Mouse (Mus musculus): ENCODE measurements around the gene Gm43064. TPM values are rescaled to one million over a fixed set of nuclear protein-coding genes. Genes with fewer than 3 reads are reported as not detected.
"Not testable (repeated sequence)": the region's sequence is repeated elsewhere in the genome, so short reads cannot be mapped to it uniquely, and the experiment has no call there.

Gene Gm43064
- polyA plus RNA-seq, 1 experiment from 2014 or later = 0.30 TPM

- Histone ChIP-seq H3K9me3 (ENCODE audit: control insufficient read depth, low read length) (no peaks in the 10 kb centered on the region), H3K4me2 (replicated peaks; ENCODE audit: low read depth) (peak within 1 kb of the TSS; percentile 76), H3K9ac (ENCODE audit: low read length) (peak within 1 kb of the TSS; percentile 94), H3K27ac (replicated peaks) (peak within 1 kb of the TSS; percentile 96), H3K36me3 (ENCODE audit: control insufficient read depth, insufficient read depth, low read length) (no peaks in the 10 kb centered on the region), H3K4me3 (ENCODE audit: low read depth, low read length) (peak within 1 kb of the TSS; percentile 94), H3K4me1 (replicated peaks; ENCODE audit: control insufficient read depth, insufficient read depth) (0 out of 2 replicates have a peak, but pooled peaks cover 2% of the 10 kb centered on the region), H3K27me3 (ENCODE audit: control insufficient read depth, insufficient read depth, low read length) (no peaks in the 10 kb centered on the region)
- TF ChIP-seq EP300 (optimal IDR thresholded peaks at IDR 0.05) (peak; percentile 71), CTCF (IDR thresholded peaks at IDR 0.05; ENCODE audit: low read depth) (peak; percentile 47)
- 11% methylated on average over 46 of the region's 49 CpGs for WGBS
- peak; percentile 96 for DNase-seq (ENCODE audit: low spot score)
- ATAC-seq (ENCODE audit: low FRiP score, low TSS enrichment) = peak; percentile 97
Observed at GRCm38 (mm10) chr3:103791230-103792110, 17.9 kb upstream of the Gm43064 start, which contains the start of gene Hipk1. TSS of gene Hipk1 (minus strand) at chr3:103791563.

GRCm38 (mm10) chr3:103792111-103792406, 17.3 kb upstream of the Gm43064 start:
- ATAC-seq (ENCODE audit: low FRiP score, low TSS enrichment); H3K27ac ChIP-seq (replicated peaks); H3K9me3 ChIP-seq (ENCODE audit: control insufficient read depth, low read length); H3K9ac ChIP-seq (ENCODE audit: low read length); H3K27me3 ChIP-seq (ENCODE audit: control insufficient read depth, insufficient read depth, low read length); H3K4me3 ChIP-seq (ENCODE audit: low read depth, low read length); H3K4me1 ChIP-seq (replicated peaks; ENCODE audit: control insufficient read depth, insufficient read depth); DNase-seq (ENCODE audit: low spot score); H3K4me2 ChIP-seq (replicated peaks; ENCODE audit: low read depth); H3K36me3 ChIP-seq (ENCODE audit: control insufficient read depth, insufficient read depth, low read length): not testable (repeated sequence)
- 89% methylated on average over 5 of the region's 5 CpGs for WGBS

- Histone ChIP-seq H3K4me3 (ENCODE audit: low read depth, low read length) (no peak overlapping the region), H3K27ac (replicated peaks) (no peak overlapping the region), H3K4me2 (replicated peaks; ENCODE audit: low read depth) (no peak overlapping the region), H3K9ac (ENCODE audit: low read length) (no peak overlapping the region), H3K9me3 (ENCODE audit: control insufficient read depth, low read length) (no peaks in the 10 kb centered on the region), H3K27me3 (ENCODE audit: control insufficient read depth, insufficient read depth, low read length) (no peaks in the 10 kb centered on the region), H3K4me1 (replicated peaks; ENCODE audit: control insufficient read depth, insufficient read depth) (0 out of 2 replicates have a peak, but pooled peaks cover under 1% of the 10 kb centered on the region), H3K36me3 (ENCODE audit: control insufficient read depth, insufficient read depth, low read length) (no peaks in the 10 kb centered on the region)
- TF ChIP-seq EP300 (optimal IDR thresholded peaks at IDR 0.05) = no peak
- no peak for TF ChIP-seq CTCF (IDR thresholded peaks at IDR 0.05; ENCODE audit: low read depth)
- ATAC-seq (ENCODE audit: low FRiP score, low TSS enrichment) = no peak
- WGBS = 70% methylated on average over 1 of the region's 1 CpGs
- no peak for DNase-seq (ENCODE audit: low spot score)
Observed at GRCm38 (mm10) chr3:103792566-103792965, 16.8 kb upstream of the Gm43064 start.

GRCm38 (mm10) chr3:103796389-103796788, 13.0 kb upstream of the Gm43064 start:
- no peak overlapping the region for H3K4me2 ChIP-seq (replicated peaks; ENCODE audit: low read depth)
- peaks cover under 1% of the 10 kb centered on the region; the same call in 1 of the 2 replicates for H3K4me1 ChIP-seq (replicated peaks; ENCODE audit: control insufficient read depth, insufficient read depth)
- H3K4me3 ChIP-seq (ENCODE audit: low read depth, low read length) = no peak overlapping the region
- no peak overlapping the region for H3K9ac ChIP-seq (ENCODE audit: low read length)
- WGBS = 61% methylated on average over 2 of the region's 2 CpGs
- H3K9me3 ChIP-seq (ENCODE audit: control insufficient read depth, low read length) = no peaks in the 10 kb centered on the region
- H3K36me3 ChIP-seq (ENCODE audit: control insufficient read depth, insufficient read depth, low read length) = no peaks in the 10 kb centered on the region
- no peak overlapping the region for H3K27ac ChIP-seq (replicated peaks)
- ATAC-seq (ENCODE audit: low FRiP score, low TSS enrichment) (no peak), DNase-seq (ENCODE audit: low spot score) (no peak)
- TF ChIP-seq EP300 (optimal IDR thresholded peaks at IDR 0.05) (no peak), CTCF (IDR thresholded peaks at IDR 0.05; ENCODE audit: low read depth) (no peak)
- no peaks in the 10 kb centered on the region for H3K27me3 ChIP-seq (ENCODE audit: control insufficient read depth, insufficient read depth, low read length)

GRCm38 (mm10) chr3:103799507-103799906, 9.9 kb upstream of the Gm43064 start:
- no peak for TF ChIP-seq CTCF (IDR thresholded peaks at IDR 0.05; ENCODE audit: low read depth)
- TF ChIP-seq EP300 (optimal IDR thresholded peaks at IDR 0.05) = no peak
- H3K4me1 ChIP-seq (replicated peaks; ENCODE audit: control insufficient read depth, insufficient read depth) = peaks cover 7% of the 10 kb centered on the region; the same call in 1 of the 2 replicates
- ATAC-seq (ENCODE audit: low FRiP score, low TSS enrichment) (no peak), DNase-seq (ENCODE audit: low spot score) (no peak)
- WGBS = 74% methylated on average over 2 of the region's 2 CpGs
- no peaks in the 10 kb centered on the region for H3K36me3 ChIP-seq (ENCODE audit: control insufficient read depth, insufficient read depth, low read length)
- H3K4me3 ChIP-seq (ENCODE audit: low read depth, low read length) = no peak overlapping the region
- no peaks in the 10 kb centered on the region for H3K9me3 ChIP-seq (ENCODE audit: control insufficient read depth, low read length)
- H3K9ac ChIP-seq (ENCODE audit: low read length) = no peak overlapping the region
- no peak overlapping the region for H3K27ac ChIP-seq (replicated peaks)
- no peak overlapping the region for H3K4me2 ChIP-seq (replicated peaks; ENCODE audit: low read depth)
- H3K27me3 ChIP-seq (ENCODE audit: control insufficient read depth, insufficient read depth, low read length) = no peaks in the 10 kb centered on the region

Data from stomach, postnatal 0 days (tissue).